Mouse (Mus musculus) small intestine, adult 2 months (tissue): Measurements from ENCODE around the gene Osr1. TPM values are rescaled to one million over a fixed set of nuclear protein-coding genes. Genes with fewer than 3 reads are reported as not detected.

ENCODE experiments used
- H3K27ac ChIP-seq: fragments of 200-500 bp; 2 replicates; pipeline ENCODE4 v1.5.1; 2012; ENCODE audit warnings: low read depth, low read length, control low read depth, inconsistent platforms; ENCODE audit not compliant: insufficient read depth
- H3K27me3 ChIP-seq: fragments of 200-500 bp; 2 replicates; pipeline ENCODE4 v1.6.1; 2012; ENCODE audit warnings: mild to moderate bottlenecking, moderate library complexity, low read length, inconsistent platforms; ENCODE audit not compliant: control insufficient read depth, insufficient read depth
- H3K36me3 ChIP-seq: fragments of 200-500 bp; 2 replicates; pipeline ENCODE4 v1.6.1; 2012; ENCODE audit warnings: mild to moderate bottlenecking, low read length, control low read depth, inconsistent platforms; ENCODE audit not compliant: control insufficient read depth, insufficient read depth
- H3K4me1 ChIP-seq: fragments of 200-500 bp; 2 replicates; pipeline ENCODE4 v1.6.1; 2012; ENCODE audit warnings: low read length, inconsistent platforms, mixed read lengths; ENCODE audit not compliant: control insufficient read depth, insufficient read depth, insufficient read length
- H3K4me3 ChIP-seq: fragments of 200-500 bp; 2 replicates; pipeline ENCODE4 v1.5.1; 2012; ENCODE audit warnings: low read depth, mild to moderate bottlenecking, control low read depth, inconsistent platforms, low read length, moderate library complexity
- CTCF ChIP-seq: fragments of 200-500 bp; IDR thresholded peaks from 2 replicates; pipeline ENCODE4 v1.5.1; 2012; ENCODE audit warnings: low read depth, mild to moderate bottlenecking, control low read depth, inconsistent platforms, low read length, moderate library complexity, mixed read lengths; ENCODE audit not compliant: insufficient replicate concordance, insufficient read length; ENCODE audit errors: extremely low read depth
- POLR2A ChIP-seq: fragments of 200-500 bp; IDR thresholded peaks from 2 replicates; pipeline ENCODE4 v1.6.1; 2012; ENCODE audit warnings: low read depth, mild to moderate bottlenecking, control low read depth, inconsistent platforms, low read length, moderate library complexity
- WGBS: fragments of 180-500 bp; shearing (Covaris S2); methylation state at CpG from one replicate; pipeline ENCODE4 v1.1.7; 2018; 5-methylcytosine and 5-hydroxymethylcytosine counted together
- polyA plus RNA-seq: library from polyadenylated mRNA; depleted of rRNA; stranded (reverse); fragments of >200 nt; gene quantifications from 2 replicates; pipeline ENCODE4 v1.2.3, GENCODE M21; 2012; rRNA removed

Gene Osr1
- polyA plus RNA-seq = 5.1 and 7.9 TPM in 2 replicates

DNA sequence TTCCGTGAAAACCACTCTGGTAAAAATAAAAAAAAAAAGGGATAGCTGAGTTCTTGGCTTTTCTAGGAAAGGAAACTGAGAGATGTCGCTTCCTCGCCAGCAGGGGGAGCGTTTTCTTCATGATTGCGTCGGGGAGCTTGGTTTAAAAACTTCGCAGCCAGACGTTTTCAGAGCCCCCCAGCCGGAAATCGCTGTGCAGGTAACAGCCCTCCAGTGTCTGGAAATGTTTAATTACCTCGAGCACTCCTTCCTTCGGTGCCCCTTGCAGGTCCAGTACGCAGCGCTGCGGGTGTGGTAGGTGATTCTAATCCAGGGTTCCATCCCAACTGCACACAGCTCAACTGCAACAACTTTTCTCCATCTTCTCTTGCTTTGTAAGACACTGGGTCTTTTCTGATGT is at the start of gene Osr1:
Gene Osr1 (plus strand): TSS at position 146 of the 400 bp plus-strand sequence.
- peak within 1 kb of the TSS; percentile 59 for H3K4me3 ChIP-seq
- TF ChIP-seq POLR2A (no peak), CTCF (peak; percentile 76; the same call in 1 of the 2 replicates)

DNA sequence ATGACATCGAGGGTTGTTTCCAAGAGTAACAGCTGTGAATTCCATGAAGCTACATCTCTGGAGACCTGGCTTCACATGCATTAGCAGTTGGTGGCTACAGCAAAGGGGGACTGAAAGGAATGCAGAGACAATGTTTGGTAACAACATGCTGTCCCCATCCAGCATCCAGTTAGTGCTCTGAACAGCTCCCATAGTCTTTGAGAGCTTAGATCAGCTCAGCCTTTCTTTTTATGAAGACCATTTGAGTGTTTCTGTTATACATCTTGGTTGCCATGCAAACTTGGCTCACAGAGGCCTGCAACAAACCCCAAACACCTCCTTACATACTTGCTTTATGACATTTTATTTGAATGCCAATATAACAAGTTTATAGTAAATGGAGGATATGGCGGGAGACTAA is 19.6 kb upstream of the Osr1 start:
- Histone ChIP-seq H3K4me1 (no peaks in the 10 kb centered on the region), H3K27me3 (no peaks in the 10 kb centered on the region), H3K27ac (no peak overlapping the region), H3K36me3 (no peaks in the 10 kb centered on the region), H3K4me3 (no peak overlapping the region)
- TF ChIP-seq CTCF (no peak), POLR2A (no peak)
- WGBS = 82% methylated on average over 2 of the region's 2 CpGs

More for the DNA sequence above, at the start of gene Osr1:
- Histone ChIP-seq H3K27me3 (peaks cover 19% of the 10 kb centered on the region), H3K4me1 (no peaks in the 10 kb centered on the region), H3K36me3 (no peaks in the 10 kb centered on the region), H3K27ac (no peak within 1 kb of the TSS)
- under 1% methylated on average over 15 of the region's 15 CpGs for WGBS

DNA sequence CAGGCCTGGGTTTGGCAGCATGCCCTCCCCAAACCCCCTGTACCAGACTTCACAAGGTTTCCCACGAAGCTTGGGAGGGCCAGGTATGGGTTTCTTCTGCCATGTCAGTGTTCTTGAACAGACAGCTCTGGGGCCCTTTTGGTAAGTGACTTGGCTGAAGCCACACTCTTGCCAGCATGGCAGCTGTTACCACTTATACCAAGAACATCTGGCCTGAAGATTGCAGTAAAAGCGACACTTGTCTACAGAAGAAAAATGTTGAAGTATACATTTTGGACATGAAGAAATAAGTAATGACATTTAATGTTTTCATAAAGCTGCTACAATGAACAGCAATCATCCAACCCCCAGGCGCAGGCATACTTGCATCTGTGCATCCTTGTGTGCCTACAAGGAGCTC is 5.0 kb upstream of the Osr1 start:
- Histone ChIP-seq H3K36me3 (no peaks in the 10 kb centered on the region), H3K4me1 (no peaks in the 10 kb centered on the region), H3K27me3 (no peaks in the 10 kb centered on the region), H3K27ac (no peak overlapping the region), H3K4me3 (no peak overlapping the region)
- WGBS = 66% methylated on average over 3 of the region's 3 CpGs
- TF ChIP-seq POLR2A (no peak), CTCF (no peak)

DNA sequence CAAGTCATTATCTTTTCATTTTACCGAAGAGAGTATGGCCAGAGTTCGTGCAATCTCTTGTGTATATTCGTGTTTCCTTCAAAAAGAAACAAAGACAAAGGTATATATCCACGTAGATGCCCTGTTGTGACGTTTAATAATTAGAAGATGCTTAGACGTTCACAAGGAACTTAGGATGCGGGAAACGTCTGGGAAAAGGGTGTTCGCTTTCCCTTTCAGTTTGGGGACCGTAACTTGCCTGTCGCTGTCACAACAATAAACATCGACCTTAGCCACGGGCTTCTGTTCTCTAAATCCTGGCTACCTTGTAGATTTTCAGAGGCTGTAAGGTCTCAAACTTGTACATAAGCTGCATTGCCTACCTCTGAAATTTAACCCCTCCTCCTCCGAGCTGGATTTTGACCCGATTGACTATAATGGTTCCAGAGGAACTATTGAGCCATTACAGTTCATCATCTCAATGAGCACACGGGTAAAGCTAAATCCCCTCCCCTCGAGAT is 630 bp downstream of the Osr1 start:
- WGBS = under 1% methylated on average over 17 of the region's 17 CpGs
- Histone ChIP-seq H3K4me3 (peak overlapping the region; percentile 29), H3K27me3 (peaks cover 19% of the 10 kb centered on the region), H3K4me1 (no peaks in the 10 kb centered on the region), H3K27ac (no peak overlapping the region), H3K36me3 (no peaks in the 10 kb centered on the region)
- no peak for TF ChIP-seq CTCF
- TF ChIP-seq POLR2A = no peak

DNA sequence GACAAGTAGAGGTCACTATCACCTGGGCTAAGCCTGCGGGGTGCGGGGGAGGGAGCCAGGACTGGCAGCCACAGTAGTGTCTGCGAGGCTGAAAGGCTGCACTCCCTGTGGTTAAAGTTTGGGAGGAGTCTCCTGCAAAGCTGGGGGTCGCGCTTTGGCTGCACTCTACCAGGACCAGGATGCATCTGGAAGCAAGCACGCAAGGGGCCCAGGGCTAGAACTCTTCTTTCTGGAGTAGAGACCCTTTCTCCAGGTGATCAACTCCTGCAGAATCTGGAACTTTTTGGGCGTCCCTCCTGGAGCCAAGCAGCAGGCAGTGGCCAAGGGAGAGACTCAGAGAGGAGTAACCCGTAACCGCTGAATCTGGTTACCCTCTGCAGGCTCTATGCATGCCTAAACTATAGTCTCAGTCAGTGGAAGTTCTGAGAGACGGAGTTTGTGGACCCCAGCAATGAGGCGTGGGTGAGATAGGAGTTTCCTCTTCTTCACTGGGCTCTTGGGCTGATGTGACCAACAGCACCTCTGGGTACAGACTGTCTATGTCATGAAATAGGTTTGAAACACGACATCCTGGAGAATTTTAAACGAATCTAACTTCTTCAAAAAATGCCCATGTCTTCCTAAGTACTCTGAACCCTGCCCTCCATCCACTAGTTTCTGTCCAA is 1.5 kb downstream of the Osr1 start:
- no peak overlapping the region for H3K27ac ChIP-seq
- TF ChIP-seq POLR2A = no peak
- TF ChIP-seq CTCF = no peak
- H3K4me3 ChIP-seq = no peak overlapping the region
- no peaks in the 10 kb centered on the region for H3K36me3 ChIP-seq
- H3K4me1 ChIP-seq = no peaks in the 10 kb centered on the region
- 26% methylated on average over 13 of the region's 13 CpGs for WGBS
- H3K27me3 ChIP-seq = peaks cover 23% of the 10 kb centered on the region

DNA sequence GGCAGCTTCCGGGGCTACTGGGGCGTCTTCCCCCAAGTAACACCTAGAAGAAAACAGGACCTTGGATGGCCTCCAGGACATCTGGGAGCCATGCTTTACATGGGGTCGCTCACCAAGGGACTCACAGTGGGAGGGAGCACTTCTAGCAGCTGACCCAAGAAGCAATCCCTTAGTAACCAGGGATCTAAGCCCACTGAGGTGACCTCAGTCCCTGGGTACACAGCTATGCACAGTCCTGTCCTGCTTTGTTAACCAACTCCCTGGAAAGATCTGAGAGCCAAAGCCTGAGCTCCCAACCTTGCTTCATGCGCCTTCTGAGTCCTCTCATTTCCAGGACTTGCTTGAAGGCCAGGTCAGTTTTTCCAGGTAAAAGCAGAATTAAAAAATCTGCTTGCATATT is 2.1 kb downstream of the Osr1 start:
- 49% methylated on average over 4 of the region's 4 CpGs for WGBS
- no peaks in the 10 kb centered on the region for H3K4me1 ChIP-seq
- TF ChIP-seq POLR2A = no peak
- TF ChIP-seq CTCF = no peak
- H3K27me3 ChIP-seq = peaks cover 27% of the 10 kb centered on the region
- no peaks in the 10 kb centered on the region for H3K36me3 ChIP-seq
- no peak overlapping the region for H3K27ac ChIP-seq
- H3K4me3 ChIP-seq = no peak overlapping the region

DNA sequence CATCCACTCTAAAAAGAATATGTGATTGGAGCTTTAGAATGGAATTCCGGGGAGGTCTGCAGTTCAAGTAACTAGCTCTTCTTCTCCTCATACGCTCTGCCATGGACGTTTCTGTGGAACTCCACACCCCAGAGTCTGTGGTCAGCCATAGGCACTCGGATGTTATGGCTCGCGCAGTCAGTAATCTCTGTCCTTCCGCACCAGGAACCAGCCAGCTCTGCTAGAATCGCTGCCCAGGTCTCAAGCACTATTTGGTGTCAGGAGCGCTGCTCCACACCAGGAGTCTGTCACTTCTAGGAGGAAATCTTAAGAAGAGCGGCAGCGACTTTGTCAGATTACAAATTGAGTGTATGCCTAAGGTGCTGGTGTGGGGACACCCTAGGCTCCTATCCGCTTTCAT is 3.8 kb downstream of the Osr1 start:
- WGBS = 12% methylated on average over 12 of the region's 12 CpGs
- TF ChIP-seq POLR2A = no peak
- TF ChIP-seq CTCF = no peak
- H3K4me1 ChIP-seq = no peaks in the 10 kb centered on the region
- H3K27ac ChIP-seq = no peak overlapping the region; the same call in 1 of the 2 replicates
- peaks cover 31% of the 10 kb centered on the region for H3K27me3 ChIP-seq
- no peaks in the 10 kb centered on the region for H3K36me3 ChIP-seq
- no peak overlapping the region for H3K4me3 ChIP-seq
